Mouse (Mus musculus) spleen, adult 18-20 months (tissue): ENCODE results near the gene Cers5.
"Not testable (repeated sequence)": the region's sequence is repeated elsewhere in the genome, so short reads cannot be mapped to it uniquely, and the experiment has no call there.

ENCODE experiments used
- DNase-seq, 2 experiments: peaks; one replicate each; pipeline ENCODE4 v3.0.0; 2022; ENCODE audit warnings: mixed read lengths in 2 of 2

The Cers5 gene

GRCm38 (mm10) chr15:99704881-99705280, 67.8 kb downstream of the Cers5 start:
- DNase-seq: no peak

DNA sequence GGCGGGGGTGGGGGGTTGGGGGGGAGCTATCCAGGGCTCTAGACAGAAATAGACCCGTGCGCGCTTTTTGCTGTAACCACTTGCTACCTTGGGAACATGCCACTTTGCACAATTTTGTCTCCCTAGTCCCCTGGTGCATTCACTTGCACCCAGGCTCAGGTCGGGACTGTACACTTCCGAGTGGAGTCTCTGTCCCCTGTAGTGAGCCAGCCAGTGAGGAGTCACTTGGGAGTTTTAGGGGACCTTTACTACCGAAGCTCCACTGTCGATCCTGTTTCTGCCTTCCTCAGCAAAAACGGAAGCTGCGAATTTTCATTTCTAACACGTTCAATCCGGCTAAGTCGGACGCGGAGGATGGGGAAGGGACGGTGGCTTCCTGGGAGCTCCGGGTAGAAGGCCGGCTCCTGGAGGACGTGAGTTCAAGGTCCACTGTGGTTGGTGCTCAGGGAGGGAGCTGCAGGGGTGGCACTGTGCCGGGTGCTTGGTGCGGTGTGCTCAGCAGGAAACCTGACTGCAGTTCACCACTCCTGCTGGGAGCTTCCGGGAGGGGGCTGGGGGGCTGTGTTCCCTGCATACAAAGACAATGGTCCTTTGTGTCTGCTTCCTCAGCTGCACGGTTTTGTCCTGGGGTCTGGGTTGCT, 68.5 kb downstream of the Cers5 start:
- no peak for DNase-seq

DNA sequence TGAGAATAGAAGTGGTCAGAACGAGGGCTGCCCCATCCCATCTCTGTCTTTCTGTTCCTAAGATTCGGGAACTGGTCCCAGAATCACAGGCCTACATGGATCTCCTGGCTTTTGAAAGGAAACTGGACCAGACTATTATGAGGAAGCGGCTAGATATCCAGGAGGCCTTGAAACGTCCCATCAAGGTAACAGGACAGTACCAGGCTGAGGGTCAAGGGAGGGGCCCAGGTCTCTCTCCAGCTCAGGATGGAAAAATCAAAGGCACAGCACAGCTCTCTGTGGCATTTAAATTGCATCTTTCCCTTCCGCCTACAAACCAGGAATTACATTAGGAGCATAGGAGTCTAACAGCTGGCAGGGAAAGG, 69.0 kb downstream of the Cers5 start:
- DNase-seq: no peak

- no peak for DNase-seq
Measured at GRCm38 (mm10) chr15:99703104-99703503, 69.6 kb downstream of the Cers5 start.

GRCm38 (mm10) chr15:99701999-99702900, 70.4 kb downstream of the Cers5 start, which contains the start of gene Smarcd1:
TSS of gene Smarcd1 (plus strand) at chr15:99702129.
- DNase-seq: peak; percentile 88 to 95

- not testable (repeated sequence) for DNase-seq
Measured at GRCm38 (mm10) chr15:99701640-99701998, 71.1 kb downstream of the Cers5 start.

- no peak for DNase-seq
Measured at GRCm38 (mm10) chr15:99700219-99701106, 72.2 kb downstream of the Cers5 start.

DNA sequence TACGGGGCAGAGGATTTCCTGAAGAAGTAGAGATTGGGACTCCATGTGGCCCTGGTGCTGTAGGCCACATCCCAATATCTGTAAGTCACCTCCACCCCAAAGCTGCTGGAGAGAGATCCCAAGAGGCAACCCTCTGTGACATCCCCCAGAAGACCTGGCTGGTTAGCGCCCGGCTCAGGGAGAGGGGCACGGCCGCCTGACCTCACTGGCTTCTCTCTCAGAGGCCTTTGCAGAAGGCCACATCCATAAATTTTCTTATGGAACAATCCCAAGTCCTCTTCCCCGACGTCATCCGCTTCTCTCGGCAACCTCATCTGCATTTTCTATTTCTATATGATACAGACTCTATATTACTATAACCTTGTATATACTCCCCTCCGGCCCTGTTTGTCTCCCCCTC, 73.0 kb downstream of the Cers5 start:
- DNase-seq: no peak

- DNase-seq: no peak
Measured at GRCm38 (mm10) chr15:99698533-99699085, 74.1 kb downstream of the Cers5 start.

DNA sequence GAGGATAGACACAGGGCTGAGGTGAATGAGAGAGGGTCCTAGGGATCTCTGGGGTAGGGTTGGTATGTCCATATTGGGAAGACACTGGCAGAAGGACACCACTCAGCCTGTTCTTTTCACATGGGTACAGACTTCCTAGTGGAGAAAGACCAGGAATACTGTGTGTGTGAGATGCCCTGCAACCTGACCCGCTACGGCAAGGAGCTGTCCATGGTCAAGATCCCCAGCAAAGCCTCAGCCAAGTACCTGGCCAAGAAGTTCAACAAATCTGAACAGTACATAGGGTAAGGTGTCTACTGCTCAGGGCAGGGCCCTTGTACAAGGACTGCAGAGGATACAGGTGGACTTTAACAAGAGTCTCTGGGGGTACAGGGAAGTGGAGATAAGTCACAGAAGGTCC, 75.4 kb downstream of the Cers5 start:
- DNase-seq: no peak

- no peak for DNase-seq
Measured at GRCm38 (mm10) chr15:99691976-99692375, 80.7 kb downstream of the Cers5 start.

- DNase-seq: no peak
Measured at GRCm38 (mm10) chr15:99690924-99691323, 81.8 kb downstream of the Cers5 start.

- DNase-seq: peak in 1 of 2 experiments; percentile 30
Measured at GRCm38 (mm10) chr15:99688712-99689111, 84.0 kb downstream of the Cers5 start.
